Mouse (Mus musculus): ENCODE measurements around the gene Chac1. TPM values are rescaled to one million over a fixed set of nuclear protein-coding genes. Genes with fewer than 3 reads are reported as not detected.

Gene Chac1
- polyA plus RNA-seq, 1 experiment from 2014 or later: 6.1 TPM

DNA sequence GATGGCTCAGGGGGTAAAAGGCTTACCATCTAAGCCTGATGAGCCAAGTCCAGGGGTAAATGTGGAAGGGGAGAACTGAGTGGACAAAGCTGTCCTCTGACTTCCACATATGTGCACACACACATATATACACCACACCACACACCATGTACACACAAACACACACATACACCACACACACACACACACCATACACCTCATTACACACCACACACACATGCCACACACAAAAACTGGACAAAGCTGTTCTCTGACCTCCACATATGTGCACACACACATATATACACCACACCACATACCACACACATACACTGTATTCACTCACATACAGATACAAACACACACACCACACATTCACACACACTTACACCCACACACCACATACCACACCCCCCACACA, 5.3 kb downstream of the Chac1 start:
- H3K27ac ChIP-seq: no peak overlapping the region
- H3K9me3 ChIP-seq: peaks cover 7% of the 10 kb centered on the region
- H3K4me2 ChIP-seq: no peak overlapping the region
- no peak overlapping the region for H3K9ac ChIP-seq
- H3K4me1 ChIP-seq (replicated peaks): 0 out of 2 replicates have a peak, but pooled peaks cover 3% of the 10 kb centered on the region
- H3K36me3 ChIP-seq: peaks cover 19% of the 10 kb centered on the region
- no peak overlapping the region for H3K4me3 ChIP-seq
- H3K27me3 ChIP-seq: peaks cover 29% of the 10 kb centered on the region
- ATAC-seq (ENCODE audit: low FRiP score): no peak

DNA sequence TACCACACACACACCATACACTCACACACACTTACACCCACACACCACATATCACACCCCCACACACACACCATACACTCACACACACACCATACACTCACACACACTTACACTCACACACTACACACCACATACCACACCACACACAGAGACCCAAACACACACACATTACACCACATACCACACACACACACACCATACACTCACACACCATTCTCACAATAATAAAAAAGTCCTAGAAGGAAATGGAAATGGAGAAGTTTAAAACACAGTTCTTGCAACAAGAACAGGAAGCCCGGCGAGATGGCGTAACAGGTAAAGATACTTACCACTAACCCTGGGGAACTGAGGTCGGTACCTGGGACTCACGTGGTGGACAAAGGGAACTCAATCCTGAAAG, 5.8 kb downstream of the Chac1 start:
- Histone ChIP-seq H3K4me3 (no peak overlapping the region), H3K27ac (no peak overlapping the region), H3K9me3 (peaks cover 12% of the 10 kb centered on the region), H3K4me1 (replicated peaks) (0 out of 2 replicates have a peak, but pooled peaks cover 1% of the 10 kb centered on the region), H3K4me2 (no peak overlapping the region), H3K27me3 (peaks cover 24% of the 10 kb centered on the region), H3K36me3 (peaks cover 24% of the 10 kb centered on the region), H3K9ac (no peak overlapping the region)
- 95% methylated on average over 5 of the region's 5 CpGs for WGBS
- ATAC-seq (ENCODE audit: low FRiP score): no peak

GRCm38 (mm10) chr2:119358249-119358648, 7.2 kb downstream of the Chac1 start:
- H3K4me1 ChIP-seq (replicated peaks): no peaks in the 10 kb centered on the region
- H3K9ac ChIP-seq: no peak overlapping the region
- 89% methylated on average over 6 of the region's 6 CpGs for WGBS
- H3K4me2 ChIP-seq: no peak overlapping the region
- H3K4me3 ChIP-seq: no peak overlapping the region
- H3K27ac ChIP-seq: no peak overlapping the region
- H3K27me3 ChIP-seq: peaks cover 11% of the 10 kb centered on the region; the same call in 1 of the 2 replicates
- H3K36me3 ChIP-seq: peaks cover 27% of the 10 kb centered on the region
- ATAC-seq (ENCODE audit: low FRiP score): no peak
- H3K9me3 ChIP-seq: peaks cover 20% of the 10 kb centered on the region

GRCm38 (mm10) chr2:119359721-119360291, 8.8 kb downstream of the Chac1 start:
- Histone ChIP-seq H3K36me3 (peaks cover 19% of the 10 kb centered on the region), H3K4me3 (no peak overlapping the region), H3K9ac (no peak overlapping the region), H3K27ac (no peak overlapping the region), H3K9me3 (peaks cover 20% of the 10 kb centered on the region), H3K4me1 (replicated peaks) (no peaks in the 10 kb centered on the region), H3K27me3 (no peaks in the 10 kb centered on the region), H3K4me2 (no peak overlapping the region)
- WGBS: 83% methylated on average over 2 of the region's 2 CpGs
- ATAC-seq (ENCODE audit: low FRiP score): no peak

DNA sequence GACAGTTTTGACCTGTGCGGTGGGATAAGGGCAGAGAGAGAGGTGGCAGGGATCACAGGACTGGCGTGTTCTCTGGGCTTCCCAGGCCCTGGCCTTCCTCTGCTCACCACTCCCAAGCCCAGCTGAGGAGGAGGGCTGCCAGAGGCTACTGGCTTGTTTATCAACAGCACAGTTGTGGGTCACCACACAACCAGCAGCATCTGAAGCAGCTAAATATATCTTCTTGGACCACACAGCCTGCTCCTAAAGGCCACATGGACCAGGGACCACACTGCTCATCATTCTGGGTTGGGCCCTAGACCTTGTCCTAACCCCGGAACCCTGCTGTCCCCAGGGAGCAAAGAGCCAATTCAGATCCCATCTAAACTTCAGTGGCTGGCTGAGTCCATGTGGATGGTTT, 13.9 kb downstream of the Chac1 start:
- Histone ChIP-seq H3K4me2 (no peak overlapping the region), H3K27me3 (no peaks in the 10 kb centered on the region), H3K9me3 (peaks cover 20% of the 10 kb centered on the region), H3K4me3 (no peak overlapping the region), H3K27ac (no peak overlapping the region), H3K36me3 (peaks cover 49% of the 10 kb centered on the region), H3K9ac (no peak overlapping the region), H3K4me1 (replicated peaks) (no peaks in the 10 kb centered on the region)
- 87% methylated on average over 3 of the region's 3 CpGs for WGBS
- ATAC-seq (ENCODE audit: low FRiP score): no peak

- H3K27ac ChIP-seq: no peak overlapping the region
- no peaks in the 10 kb centered on the region for H3K4me1 ChIP-seq (replicated peaks)
- WGBS: 83% methylated on average over 3 of the region's 3 CpGs
- H3K4me3 ChIP-seq: no peak overlapping the region
- peaks cover 3% of the 10 kb centered on the region for H3K9me3 ChIP-seq
- H3K27me3 ChIP-seq: no peaks in the 10 kb centered on the region
- no peak for ATAC-seq (ENCODE audit: low FRiP score)
- H3K9ac ChIP-seq: no peak overlapping the region
- peaks cover 54% of the 10 kb centered on the region for H3K36me3 ChIP-seq
- H3K4me2 ChIP-seq: no peak overlapping the region
These were observed 16.3 kb downstream of the Chac1 start for GRCm38 (mm10) chr2:119367346-119367745.

DNA sequence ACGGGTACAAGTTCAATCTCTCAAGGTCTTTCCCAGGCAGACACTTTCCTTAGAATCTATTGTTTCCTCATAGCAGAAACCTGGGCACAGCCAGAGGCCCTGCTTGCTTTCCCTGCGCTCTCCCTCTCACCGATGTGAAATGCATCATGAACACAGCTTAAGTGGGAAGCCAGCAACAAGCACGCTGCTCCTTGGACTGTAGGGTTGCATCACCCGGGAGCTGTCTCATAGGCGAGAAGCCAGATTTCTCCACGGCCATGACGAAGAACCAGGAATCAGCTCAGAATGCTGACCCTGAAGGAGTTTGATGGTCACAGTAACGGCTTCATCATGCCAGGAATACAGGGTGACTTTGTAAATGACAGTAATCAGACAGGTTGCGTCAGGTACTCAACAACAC, 19.1 kb downstream of the Chac1 start:
- Histone ChIP-seq H3K4me3 (no peak overlapping the region), H3K4me2 (no peak overlapping the region), H3K9ac (no peak overlapping the region), H3K27ac (no peak overlapping the region), H3K36me3 (peaks cover 77% of the 10 kb centered on the region), H3K27me3 (no peaks in the 10 kb centered on the region), H3K9me3 (no peaks in the 10 kb centered on the region), H3K4me1 (replicated peaks) (no peaks in the 10 kb centered on the region)
- no peak for ATAC-seq (ENCODE audit: low FRiP score)
- 98% methylated on average over 10 of the region's 10 CpGs for WGBS

- H3K27me3 ChIP-seq: no peaks in the 10 kb centered on the region
- peaks cover 91% of the 10 kb centered on the region for H3K36me3 ChIP-seq
- no peak overlapping the region for H3K27ac ChIP-seq
- ATAC-seq (ENCODE audit: low FRiP score): no peak
- H3K4me2 ChIP-seq: no peak overlapping the region
- no peak overlapping the region for H3K9ac ChIP-seq
- H3K4me3 ChIP-seq: no peak overlapping the region
- no peaks in the 10 kb centered on the region for H3K9me3 ChIP-seq
- H3K4me1 ChIP-seq (replicated peaks): no peaks in the 10 kb centered on the region
- 88% methylated on average over 9 of the region's 9 CpGs for WGBS
These were observed 26.3 kb downstream of the Chac1 start for GRCm38 (mm10) chr2:119377286-119377685.

- ATAC-seq (ENCODE audit: low FRiP score): no peak
- Histone ChIP-seq H3K36me3 (peaks cover 89% of the 10 kb centered on the region), H3K4me1 (replicated peaks) (no peaks in the 10 kb centered on the region), H3K4me3 (no peak overlapping the region), H3K27ac (no peak overlapping the region), H3K9me3 (no peaks in the 10 kb centered on the region), H3K9ac (no peak overlapping the region), H3K4me2 (no peak overlapping the region), H3K27me3 (no peaks in the 10 kb centered on the region)
- 85% methylated on average over 3 of the region's 3 CpGs for WGBS
These were observed 26.8 kb downstream of the Chac1 start for GRCm38 (mm10) chr2:119377826-119378225.

GRCm38 (mm10) chr2:119379455-119379854, 28.4 kb downstream of the Chac1 start:
- no peak overlapping the region for H3K27ac ChIP-seq
- no peak overlapping the region for H3K4me3 ChIP-seq
- no peak overlapping the region for H3K9ac ChIP-seq
- H3K27me3 ChIP-seq: no peaks in the 10 kb centered on the region
- H3K36me3 ChIP-seq: peaks cover 79% of the 10 kb centered on the region
- H3K4me1 ChIP-seq (replicated peaks): no peaks in the 10 kb centered on the region
- no peak for ATAC-seq (ENCODE audit: low FRiP score)
- no peak overlapping the region for H3K4me2 ChIP-seq
- H3K9me3 ChIP-seq: no peaks in the 10 kb centered on the region
- WGBS: 90% methylated on average over 3 of the region's 3 CpGs

GRCm38 (mm10) chr2:119388266-119388665, 37.2 kb downstream of the Chac1 start:
- H3K36me3 ChIP-seq: peaks cover 44% of the 10 kb centered on the region
- H3K9me3 ChIP-seq: no peaks in the 10 kb centered on the region
- no peaks in the 10 kb centered on the region for H3K4me1 ChIP-seq (replicated peaks)
- H3K4me3 ChIP-seq: no peak overlapping the region
- H3K4me2 ChIP-seq: no peak overlapping the region
- 91% methylated on average over 1 of the region's 1 CpGs for WGBS
- no peak overlapping the region for H3K27ac ChIP-seq
- ATAC-seq (ENCODE audit: low FRiP score): no peak
- H3K27me3 ChIP-seq: no peaks in the 10 kb centered on the region
- no peak overlapping the region for H3K9ac ChIP-seq

GRCm38 (mm10) chr2:119389992-119390391, 39.0 kb downstream of the Chac1 start:
- Histone ChIP-seq H3K4me1 (replicated peaks) (no peaks in the 10 kb centered on the region), H3K4me2 (no peak overlapping the region), H3K36me3 (peaks cover 45% of the 10 kb centered on the region), H3K9me3 (no peaks in the 10 kb centered on the region), H3K27me3 (no peaks in the 10 kb centered on the region), H3K4me3 (no peak overlapping the region), H3K27ac (no peak overlapping the region), H3K9ac (no peak overlapping the region)
- no peak for ATAC-seq (ENCODE audit: low FRiP score)
- WGBS: 94% methylated on average over 4 of the region's 4 CpGs

- Histone ChIP-seq H3K9ac (no peak overlapping the region), H3K4me3 (no peak overlapping the region), H3K9me3 (no peaks in the 10 kb centered on the region), H3K4me1 (replicated peaks) (no peaks in the 10 kb centered on the region), H3K36me3 (peaks cover 41% of the 10 kb centered on the region), H3K27me3 (no peaks in the 10 kb centered on the region), H3K4me2 (no peak overlapping the region), H3K27ac (no peak overlapping the region)
- no peak for ATAC-seq (ENCODE audit: low FRiP score)
- 89% methylated on average over 5 of the region's 5 CpGs for WGBS
These were observed 47.2 kb downstream of the Chac1 start for GRCm38 (mm10) chr2:119398252-119398651.
